Mouse (Mus musculus): Measurements from ENCODE around the gene Smarcb1. TPM values are rescaled to one million over a fixed set of nuclear protein-coding genes. Genes with fewer than 3 reads are reported as not detected.
A peak's percentile ranks its signal among the peaks of the same experiment; 100 is the strongest.

Smarcb1 gene
- total RNA-seq, 2 experiments from 2014 or later, result 74.5 to 79.4 TPM

- DNase-seq (ENCODE audit: low spot score in 2 of 2), result peak; percentile 70 to 78
Observed at GRCm38 (mm10) chr10:75935680-75936541, 14.5 kb upstream of the Smarcb1 start, which contains the start of gene Mmp11. Gene Mmp11 (minus strand): TSS chr10:75936496.

- no peak for DNase-seq (ENCODE audit: low spot score in 2 of 2)
Observed at GRCm38 (mm10) chr10:75934991-75935390, 13.6 kb upstream of the Smarcb1 start.

- DNase-seq (ENCODE audit: low spot score in 2 of 2), result no peak
Observed at GRCm38 (mm10) chr10:75932891-75933290, 11.5 kb upstream of the Smarcb1 start, which contains the start of gene Chchd10. Gene Chchd10 (plus strand): TSS chr10:75933130.

- no peak for DNase-seq (ENCODE audit: low spot score in 2 of 2)
Observed at GRCm38 (mm10) chr10:75932081-75932678, 10.8 kb upstream of the Smarcb1 start.

- no peak for DNase-seq (ENCODE audit: low spot score in 2 of 2)
Observed at GRCm38 (mm10) chr10:75931311-75931710, 9.9 kb upstream of the Smarcb1 start.

- DNase-seq (ENCODE audit: low spot score in 2 of 2), result no peak
Observed at GRCm38 (mm10) chr10:75930304-75930703, 8.9 kb upstream of the Smarcb1 start.

- DNase-seq (ENCODE audit: low spot score in 2 of 2), result no peak
Observed at GRCm38 (mm10) chr10:75926396-75926795, 5.0 kb upstream of the Smarcb1 start.

GRCm38 (mm10) chr10:75924324-75924723 is 2.9 kb upstream of the Smarcb1 start:
- no peak for DNase-seq (ENCODE audit: low spot score in 2 of 2)

- no peak for DNase-seq (ENCODE audit: low spot score in 2 of 2)
Observed at GRCm38 (mm10) chr10:75921726-75922560, 526 bp upstream of the Smarcb1 start.

GRCm38 (mm10) chr10:75919026-75919425 is 2.4 kb downstream of the Smarcb1 start:
- no peak for DNase-seq (ENCODE audit: low spot score in 2 of 2)

- no peak for DNase-seq (ENCODE audit: low spot score in 2 of 2)
Observed at GRCm38 (mm10) chr10:75916840-75917239, 4.6 kb downstream of the Smarcb1 start.

GRCm38 (mm10) chr10:75915557-75915956 is 5.9 kb downstream of the Smarcb1 start:
- no peak for DNase-seq (ENCODE audit: low spot score in 2 of 2)

- no peak for DNase-seq (ENCODE audit: low spot score in 2 of 2)
Observed at GRCm38 (mm10) chr10:75913013-75913589, 8.3 kb downstream of the Smarcb1 start.

GRCm38 (mm10) chr10:75910698-75911097 is 10.7 kb downstream of the Smarcb1 start:
- DNase-seq (ENCODE audit: low spot score in 2 of 2), result no peak

GRCm38 (mm10) chr10:75906882-75907281 is 14.5 kb downstream of the Smarcb1 start:
- no peak for DNase-seq (ENCODE audit: low spot score in 2 of 2)

GRCm38 (mm10) chr10:75904391-75904790 is 17.0 kb downstream of the Smarcb1 start:
- no peak for DNase-seq (ENCODE audit: low spot score in 2 of 2)

GRCm38 (mm10) chr10:75898846-75899245 is 22.6 kb downstream of the Smarcb1 start:
- DNase-seq (ENCODE audit: low spot score in 2 of 2), result peak in 1 of 2 experiments; percentile 33

GRCm38 (mm10) chr10:75898039-75898564 is 23.3 kb downstream of the Smarcb1 start:
- DNase-seq (ENCODE audit: low spot score in 2 of 2), result no peak

- DNase-seq (ENCODE audit: low spot score in 2 of 2), result peak; percentile 64 to 82
Observed at GRCm38 (mm10) chr10:75897373-75897772, 24.0 kb downstream of the Smarcb1 start.

GRCm38 (mm10) chr10:75896208-75896607 is 25.2 kb downstream of the Smarcb1 start:
- peak; percentile 40 to 57 for DNase-seq (ENCODE audit: low spot score in 2 of 2)

GRCm38 (mm10) chr10:75895730-75896129 is 25.7 kb downstream of the Smarcb1 start:
- no peak for DNase-seq (ENCODE audit: low spot score in 2 of 2)

Data from left cerebral cortex, adult 18-20 months (tissue).